Mouse (Mus musculus): Measurements from ENCODE around the gene Abca6. TPM values are rescaled to one million over a fixed set of nuclear protein-coding genes. Genes with fewer than 3 reads are reported as not detected.

Abca6 gene
- polyA plus RNA-seq, 1 experiment from 2014 or later: 0.88 TPM

- WGBS: 96% methylated on average over 3 of the region's 3 CpGs
- Histone ChIP-seq H3K9ac (no peak overlapping the region), H3K4me2 (no peak overlapping the region), H3K36me3 (no peaks in the 10 kb centered on the region), H3K4me3 (no peak overlapping the region), H3K4me1 (peaks cover 7% of the 10 kb centered on the region; the same call in 1 of the 2 replicates), H3K27ac (no peak overlapping the region), H3K27me3 (no peaks in the 10 kb centered on the region), H3K9me3 (no peaks in the 10 kb centered on the region)
- no peak for ATAC-seq (ENCODE audit: insufficient number of reproducible peaks, low FRiP score, low TSS enrichment, low read depth)
Observed at GRCm38 (mm10) chr11:110171212-110171611, 80.4 kb downstream of the Abca6 start.

- H3K9ac ChIP-seq: no peak within 1 kb of the TSS
- no peak for ATAC-seq (ENCODE audit: insufficient number of reproducible peaks, low FRiP score, low TSS enrichment, low read depth)
- H3K4me1 ChIP-seq: peaks cover 7% of the 10 kb centered on the region; the same call in 1 of the 2 replicates
- H3K27me3 ChIP-seq: no peaks in the 10 kb centered on the region
- H3K9me3 ChIP-seq: no peaks in the 10 kb centered on the region
- H3K4me3 ChIP-seq: peak within 1 kb of the TSS; percentile 30
- peak within 1 kb of the TSS; percentile 87 for H3K27ac ChIP-seq
- WGBS: 37% methylated on average over 12 of the region's 12 CpGs
- H3K36me3 ChIP-seq: no peaks in the 10 kb centered on the region
- H3K4me2 ChIP-seq: peak within 1 kb of the TSS; percentile 28
Observed at GRCm38 (mm10) chr11:110167459-110168251, 83.9 kb downstream of the Abca6 start, which contains the start of gene Abca9. Gene Abca9 (minus strand): TSS chr11:110168196.

GRCm38 (mm10) chr11:110165822-110166221, 85.8 kb downstream of the Abca6 start:
- Histone ChIP-seq H3K4me1 (peaks cover 7% of the 10 kb centered on the region; the same call in 1 of the 2 replicates), H3K4me2 (no peak overlapping the region), H3K36me3 (no peaks in the 10 kb centered on the region), H3K27me3 (no peaks in the 10 kb centered on the region), H3K9me3 (no peaks in the 10 kb centered on the region), H3K9ac (no peak overlapping the region), H3K27ac (no peak overlapping the region), H3K4me3 (no peak overlapping the region)
- 41% methylated on average over 3 of the region's 3 CpGs for WGBS
- ATAC-seq (ENCODE audit: insufficient number of reproducible peaks, low FRiP score, low TSS enrichment, low read depth): no peak

- H3K4me3 ChIP-seq: no peak overlapping the region
- H3K27ac ChIP-seq: no peak overlapping the region
- peaks cover 7% of the 10 kb centered on the region; the same call in 1 of the 2 replicates for H3K4me1 ChIP-seq
- no peak overlapping the region for H3K9ac ChIP-seq
- H3K9me3 ChIP-seq: no peaks in the 10 kb centered on the region
- H3K4me2 ChIP-seq: no peak overlapping the region
- no peak for ATAC-seq (ENCODE audit: insufficient number of reproducible peaks, low FRiP score, low TSS enrichment, low read depth)
- no peaks in the 10 kb centered on the region for H3K27me3 ChIP-seq
- no peaks in the 10 kb centered on the region for H3K36me3 ChIP-seq
Observed at GRCm38 (mm10) chr11:110165409-110165808, 86.2 kb downstream of the Abca6 start.

GRCm38 (mm10) chr11:110157059-110157458, 94.5 kb downstream of the Abca6 start:
- no peak overlapping the region for H3K27ac ChIP-seq

GRCm38 (mm10) chr11:110155985-110156384, 95.6 kb downstream of the Abca6 start:
- Histone ChIP-seq H3K36me3 (0 out of 2 replicates have a peak, but pooled peaks cover 3% of the 10 kb centered on the region), H3K9ac (no peak overlapping the region), H3K4me3 (no peak overlapping the region), H3K4me1 (no peaks in the 10 kb centered on the region), H3K9me3 (no peaks in the 10 kb centered on the region), H3K27me3 (no peaks in the 10 kb centered on the region), H3K27ac (no peak overlapping the region), H3K4me2 (no peak overlapping the region)
- no peak for ATAC-seq (ENCODE audit: insufficient number of reproducible peaks, low FRiP score, low TSS enrichment, low read depth)
- WGBS: 91% methylated on average over 11 of the region's 11 CpGs

More at GRCm38 (mm10) chr11:110157059-110157458, 94.5 kb downstream of the Abca6 start:
- no peaks in the 10 kb centered on the region for H3K27me3 ChIP-seq
- no peaks in the 10 kb centered on the region for H3K36me3 ChIP-seq
- no peaks in the 10 kb centered on the region for H3K4me1 ChIP-seq
- no peaks in the 10 kb centered on the region for H3K9me3 ChIP-seq
- ATAC-seq (ENCODE audit: insufficient number of reproducible peaks, low FRiP score, low TSS enrichment, low read depth): no peak
- 49% methylated on average over 6 of the region's 6 CpGs for WGBS
- H3K9ac ChIP-seq: no peak overlapping the region
- no peak overlapping the region for H3K4me2 ChIP-seq
- no peak overlapping the region for H3K4me3 ChIP-seq

GRCm38 (mm10) chr11:110147640-110148039, 103.9 kb downstream of the Abca6 start:
- H3K4me3 ChIP-seq: no peak overlapping the region
- WGBS: 89% methylated on average over 5 of the region's 5 CpGs
- H3K4me2 ChIP-seq: no peak overlapping the region
- peaks cover 15% of the 10 kb centered on the region; the same call in 1 of the 2 replicates for H3K36me3 ChIP-seq
- ATAC-seq (ENCODE audit: insufficient number of reproducible peaks, low FRiP score, low TSS enrichment, low read depth): no peak
- no peaks in the 10 kb centered on the region for H3K27me3 ChIP-seq
- no peak overlapping the region for H3K9ac ChIP-seq
- no peak overlapping the region for H3K27ac ChIP-seq
- H3K4me1 ChIP-seq: no peaks in the 10 kb centered on the region
- no peaks in the 10 kb centered on the region for H3K9me3 ChIP-seq

GRCm38 (mm10) chr11:110145421-110145820, 106.2 kb downstream of the Abca6 start:
- WGBS: 64% methylated on average over 11 of the region's 11 CpGs
- Histone ChIP-seq H3K4me2 (no peak overlapping the region), H3K4me3 (no peak overlapping the region), H3K4me1 (no peaks in the 10 kb centered on the region), H3K9me3 (no peaks in the 10 kb centered on the region), H3K36me3 (peaks cover 9% of the 10 kb centered on the region; the same call in 1 of the 2 replicates), H3K27me3 (no peaks in the 10 kb centered on the region), H3K9ac (no peak overlapping the region), H3K27ac (no peak overlapping the region)
- ATAC-seq (ENCODE audit: insufficient number of reproducible peaks, low FRiP score, low TSS enrichment, low read depth): no peak

GRCm38 (mm10) chr11:110130760-110131159, 120.8 kb downstream of the Abca6 start:
- no peak for ATAC-seq (ENCODE audit: insufficient number of reproducible peaks, low FRiP score, low TSS enrichment, low read depth)
- Histone ChIP-seq H3K4me3 (no peak overlapping the region), H3K4me2 (no peak overlapping the region), H3K27me3 (no peaks in the 10 kb centered on the region), H3K9ac (no peak overlapping the region), H3K9me3 (no peaks in the 10 kb centered on the region), H3K4me1 (no peaks in the 10 kb centered on the region), H3K36me3 (no peaks in the 10 kb centered on the region), H3K27ac (no peak overlapping the region)
- WGBS: 72% methylated on average over 5 of the region's 5 CpGs

Other genes starting within 250 kb of the Abca6 start
- gene Abca8a, start 155.8 kb downstream of the Abca6 start, polyA plus RNA-seq (2015; fragmentation: Nextera tagmentation; extraction: Ambion mirVana): 3.5 and 5.6 TPM in 2 replicates
- 10.0 and 12.7 TPM in 2 replicates for gene Abca9, start 83.6 kb downstream of the Abca6 start, polyA plus RNA-seq (2015; fragmentation: Nextera tagmentation; extraction: Ambion mirVana)
- 6.1 and 7.9 TPM in 2 replicates for gene Abca5, start 85.9 kb upstream of the Abca6 start, polyA plus RNA-seq (2015; fragmentation: Nextera tagmentation; extraction: Ambion mirVana)
- 21.1 and 21.9 TPM in 2 replicates for gene Map2k6, start 147.3 kb upstream of the Abca6 start, polyA plus RNA-seq (2015; fragmentation: Nextera tagmentation; extraction: Ambion mirVana)

Data from limb, embryonic 15.5 days (tissue).